Comparison of ENCODE assay signal across 8 mouse cellular contexts in the genomic region with DNA sequence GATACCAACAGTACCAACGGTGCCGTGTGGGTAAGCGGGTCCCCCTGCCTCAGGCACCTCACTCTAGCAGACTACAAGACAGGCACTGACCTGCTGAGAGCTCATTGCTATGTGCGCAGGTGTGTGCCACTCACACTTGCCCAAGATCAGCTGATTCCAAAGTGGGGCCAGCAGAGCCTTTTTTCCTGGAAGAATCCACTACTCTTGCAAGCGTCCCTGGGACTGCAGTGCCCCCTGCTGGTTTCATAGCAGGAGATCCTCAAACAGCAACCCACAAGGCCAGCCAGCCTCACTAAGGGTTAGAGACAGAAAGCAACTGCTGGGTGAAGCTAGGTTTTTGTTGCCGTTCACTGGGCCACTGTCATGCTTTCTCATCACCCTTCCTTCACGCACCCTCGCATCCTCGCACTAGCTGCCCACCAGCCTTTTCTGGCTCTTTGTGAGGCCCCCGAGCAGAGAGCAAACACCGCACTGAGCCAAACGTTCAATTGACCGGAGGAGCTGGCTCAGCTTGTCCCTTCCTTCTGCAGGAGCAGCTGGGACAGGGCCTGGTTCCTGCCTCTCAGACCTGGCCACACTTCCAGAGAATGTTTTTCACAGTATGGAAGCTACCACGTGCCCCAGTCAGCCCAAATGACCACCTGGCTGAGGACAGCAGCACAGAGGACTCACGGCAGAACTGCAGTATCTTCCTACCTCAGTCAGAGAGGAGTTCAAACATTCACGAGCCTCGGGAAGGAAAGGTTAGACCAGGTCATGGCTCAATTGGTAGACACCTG. TPM values are rescaled to one million over a fixed set of nuclear protein-coding genes. Genes with fewer than 3 reads are reported as not detected.
DNase-seq lines count a peak whose midpoint lies in the region; ATAC-seq and TF ChIP-seq lines count a peak whose summit lies in the region.

No protein-coding gene starts in this region.

- H3K27ac ChIP-seq in bone marrow, adult 2 months (ENCODE audit: control insufficient read depth, insufficient read depth, low read depth, low read length, poor library complexity): no peak overlapping the region
- no peak overlapping the region for H3K27ac ChIP-seq in embryonic facial prominence, embryonic 14.5 days (replicated peaks; ENCODE audit: low read depth, low read length)
- H3K27ac ChIP-seq in hindbrain, embryonic 14.5 days: no peak overlapping the region

- no peaks in the 10 kb centered on the region for H3K9me3 ChIP-seq in embryonic facial prominence, embryonic 14.5 days (ENCODE audit: control insufficient read depth, low read length)
- H3K9me3 ChIP-seq in hindbrain, embryonic 14.5 days (ENCODE audit: control insufficient read depth, low read length): no peaks in the 10 kb centered on the region

- no peaks in the 10 kb centered on the region for H3K4me1 ChIP-seq in bone marrow, adult 2 months (ENCODE audit: control insufficient read depth, insufficient read depth, low read length)
- H3K4me1 ChIP-seq in embryonic facial prominence, embryonic 14.5 days (ENCODE audit: control insufficient read depth, insufficient read depth, low read length): no peaks in the 10 kb centered on the region
- H3K4me1 ChIP-seq in hindbrain, embryonic 14.5 days (replicated peaks; ENCODE audit: control insufficient read depth, insufficient read depth, low read length): peaks cover 6% of the 10 kb centered on the region; the same call in 1 of the 2 replicates

- peaks cover 47% of the 10 kb centered on the region; the same call in 1 of the 2 replicates for H3K36me3 ChIP-seq in embryonic facial prominence, embryonic 14.5 days (ENCODE audit: control insufficient read depth, insufficient read depth, low read length)
- peaks cover 33% of the 10 kb centered on the region for H3K36me3 ChIP-seq in hindbrain, embryonic 14.5 days (replicated peaks; ENCODE audit: control insufficient read depth, insufficient read depth)

- H3K4me2 ChIP-seq in embryonic facial prominence, embryonic 14.5 days (ENCODE audit: low read depth, low read length): no peak overlapping the region
- H3K4me2 ChIP-seq in hindbrain, embryonic 14.5 days (replicated peaks): no peak overlapping the region

- 91% methylated on average over 17 of the region's 17 CpGs for WGBS in bone marrow, adult 2 months
- 81% methylated on average over 17 of the region's 17 CpGs for WGBS in embryonic facial prominence, embryonic 14.5 days
- 83% methylated on average over 17 of the region's 17 CpGs for WGBS in hindbrain, embryonic 14.5 days

- peak; percentile 51 for TF ChIP-seq CTCF in bone marrow, adult 2 months (IDR thresholded peaks at IDR 0.05; ENCODE audit: control insufficient read depth, insufficient read depth, low read length)

- H3K4me3 ChIP-seq in bone marrow, adult 2 months (replicated peaks; ENCODE audit: control insufficient read depth, low read depth, low read length): no peak overlapping the region
- no peak overlapping the region for H3K4me3 ChIP-seq in embryonic facial prominence, embryonic 14.5 days (ENCODE audit: low read depth, low read length)
- H3K4me3 ChIP-seq in hindbrain, embryonic 14.5 days (replicated peaks; ENCODE audit: low read length): no peak overlapping the region

- no peak for TF ChIP-seq POLR2A in bone marrow, adult 2 months (IDR thresholded peaks at IDR 0.05; ENCODE audit: borderline replicate concordance, control insufficient read depth, low read depth, low read length)

- intact Hi-C loops in left cerebral cortex, postnatal 14 days (cut with DNase I): no loop called here

- no peak overlapping the region for H3K9ac ChIP-seq in embryonic facial prominence, embryonic 14.5 days (ENCODE audit: low read depth, low read length)
- H3K9ac ChIP-seq in hindbrain, embryonic 14.5 days: peak overlapping the region; percentile 31; the same call in 1 of the 2 replicates

- ATAC-seq in embryonic facial prominence, embryonic 14.5 days (ENCODE audit: low read depth): no peak
- no peak for ATAC-seq in hindbrain, embryonic 14.5 days (ENCODE audit: low FRiP score)
- no peak for ATAC-seq in inflammation-experienced regulatory T-cells, adult 6 months

- no peaks in the 10 kb centered on the region for H3K27me3 ChIP-seq in embryonic facial prominence, embryonic 14.5 days (replicated peaks; ENCODE audit: control insufficient read depth, insufficient read depth, low read length)
- H3K27me3 ChIP-seq in hindbrain, embryonic 14.5 days (ENCODE audit: control insufficient read depth, insufficient read depth, low read length): no peaks in the 10 kb centered on the region

- peak; percentile 34 for DNase-seq in ovary, postnatal 14 days (ENCODE audit: low spot score)
- no peak for DNase-seq in ovary, adult 18-20 months (ENCODE audit: low spot score)
- peak; percentile 68 for DNase-seq in embryonic facial prominence, embryonic 14.5 days (ENCODE audit: low spot score)
- peak; percentile 63 for DNase-seq in hindbrain, embryonic 14.5 days (ENCODE audit: low spot score)
- DNase-seq in left cerebral cortex, postnatal 14 days (ENCODE audit: low spot score in 2 of 2): peak; percentile 81 to 86
- DNase-seq in neural tube, embryonic 10.5 days (ENCODE audit: extremely low spot score, low spot score): peak; percentile 51

RNA-seq across cellular contexts. Expression of a gene that starts 22.1 kb away (rescaled TPM):
- 27.6 and 30.1 TPM in 2 replicates for polyA plus RNA-seq in bone marrow, adult 2 months (2011; ENCODE audit: insufficient read depth, insufficient read length, low replicate concordance, missing spikeins)
- 76.4 and 88.7 TPM in 2 replicates for polyA plus RNA-seq in embryonic facial prominence, embryonic 14.5 days (2014; fragmentation: Nextera tagmentation; extraction: Ambion mirVana)
- 47.5 and 62.8 TPM in 2 replicates for polyA plus RNA-seq in hindbrain, embryonic 14.5 days (2014; fragmentation: Nextera tagmentation; extraction: Ambion mirVana)
- 10 to 100 TPM; 35.3 to 39.1 TPM for total RNA-seq in left cerebral cortex, postnatal 14 days (2021)
- 10 to 100 TPM; 88.3 to 98.3 (median 92.6) TPM for polyA plus RNA-seq in inflammation-experienced regulatory T-cells, adult 6 months (2017; shearing (Covaris generic))

RNA-seq across cellular contexts. Expression of a gene that starts 22.3 kb away (rescaled TPM):
- polyA plus RNA-seq in bone marrow, adult 2 months (2011; ENCODE audit: insufficient read depth, insufficient read length, low replicate concordance, missing spikeins): 8.6 and 24.6 TPM in 2 replicates
- polyA plus RNA-seq in embryonic facial prominence, embryonic 14.5 days (2014; fragmentation: Nextera tagmentation; extraction: Ambion mirVana): 13.1 and 14.1 TPM in 2 replicates
- 17.7 and 20.1 TPM in 2 replicates for polyA plus RNA-seq in hindbrain, embryonic 14.5 days (2014; fragmentation: Nextera tagmentation; extraction: Ambion mirVana)
- 10 to 100 TPM; 18.4 to 18.7 TPM for total RNA-seq in left cerebral cortex, postnatal 14 days (2021)
- 10 to 100 TPM in 1 of 3 experiments, 1 to 10 TPM in 2; 8.1 to 12.5 (median 9.3) TPM for polyA plus RNA-seq in inflammation-experienced regulatory T-cells, adult 6 months (2017; shearing (Covaris generic))

RNA-seq across cellular contexts. Expression of a gene that starts 30.3 kb away (rescaled TPM):
- polyA plus RNA-seq in bone marrow, adult 2 months (2011; ENCODE audit: insufficient read depth, insufficient read length, low replicate concordance, missing spikeins): 23.3 and 37.7 TPM in 2 replicates
- polyA plus RNA-seq in embryonic facial prominence, embryonic 14.5 days (2014; fragmentation: Nextera tagmentation; extraction: Ambion mirVana): 78.8 and 86.4 TPM in 2 replicates
- 92.9 and 93.8 TPM in 2 replicates for polyA plus RNA-seq in hindbrain, embryonic 14.5 days (2014; fragmentation: Nextera tagmentation; extraction: Ambion mirVana)
- total RNA-seq in left cerebral cortex, postnatal 14 days (2021): 10 to 100 TPM; 94.9 to 95.2 TPM
- 10 to 100 TPM; 39.7 to 62.8 (median 44.1) TPM for polyA plus RNA-seq in inflammation-experienced regulatory T-cells, adult 6 months (2017; shearing (Covaris generic))

RNA-seq across cellular contexts. Expression of a gene that starts 34.2 kb away (rescaled TPM):
- polyA plus RNA-seq in bone marrow, adult 2 months (2011; ENCODE audit: insufficient read depth, insufficient read length, low replicate concordance, missing spikeins): 14.3 and 19.8 TPM in 2 replicates
- 23.7 and 28.2 TPM in 2 replicates for polyA plus RNA-seq in embryonic facial prominence, embryonic 14.5 days (2014; fragmentation: Nextera tagmentation; extraction: Ambion mirVana)
- polyA plus RNA-seq in hindbrain, embryonic 14.5 days (2014; fragmentation: Nextera tagmentation; extraction: Ambion mirVana): 27.8 and 28.1 TPM in 2 replicates
- 10 to 100 TPM; 29.5 to 41.7 TPM for total RNA-seq in left cerebral cortex, postnatal 14 days (2021)
- under 1 TPM; 0.28 to 0.48 (median 0.29) TPM for polyA plus RNA-seq in inflammation-experienced regulatory T-cells, adult 6 months (2017; shearing (Covaris generic))
